Mouse (Mus musculus) urinary bladder, postnatal 25 days (tissue): ENCODE data around the gene Lect2.

Experiments used
- DNase-seq: peaks from one replicate; pipeline ENCODE4 v3.0.0; 2022; ENCODE audit warnings: low spot score

Lect2 gene

DNA sequence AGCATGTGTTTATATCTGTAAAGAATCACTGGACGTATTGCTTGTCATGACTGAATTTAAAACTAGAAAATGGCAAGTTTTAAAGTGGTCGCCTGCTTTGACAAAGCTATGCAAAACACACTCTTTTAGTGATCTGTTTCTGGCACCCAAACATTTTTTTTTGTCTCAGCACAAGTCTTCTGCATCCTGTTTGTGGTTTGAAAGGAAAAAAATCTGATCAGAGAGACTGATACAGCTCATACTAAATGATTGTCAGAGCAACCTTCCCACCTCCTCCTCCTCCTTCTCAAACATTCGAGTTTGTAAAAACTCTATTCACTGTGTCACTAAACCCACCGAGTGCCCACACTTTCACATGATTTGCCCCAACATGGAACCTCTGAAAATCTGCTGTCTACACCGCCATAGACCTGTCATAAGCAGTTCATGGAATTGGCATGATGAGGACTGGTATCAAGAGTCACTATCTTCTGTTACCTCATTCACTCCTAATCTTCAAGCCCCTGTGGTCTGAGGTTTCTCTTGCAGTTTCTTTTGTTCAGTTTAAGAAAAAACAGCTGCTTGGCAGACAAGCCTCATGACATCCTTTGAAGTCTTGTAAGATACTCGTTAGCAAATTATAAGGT is 41.3 kb downstream of the Lect2 start:
- no peak for DNase-seq

DNA sequence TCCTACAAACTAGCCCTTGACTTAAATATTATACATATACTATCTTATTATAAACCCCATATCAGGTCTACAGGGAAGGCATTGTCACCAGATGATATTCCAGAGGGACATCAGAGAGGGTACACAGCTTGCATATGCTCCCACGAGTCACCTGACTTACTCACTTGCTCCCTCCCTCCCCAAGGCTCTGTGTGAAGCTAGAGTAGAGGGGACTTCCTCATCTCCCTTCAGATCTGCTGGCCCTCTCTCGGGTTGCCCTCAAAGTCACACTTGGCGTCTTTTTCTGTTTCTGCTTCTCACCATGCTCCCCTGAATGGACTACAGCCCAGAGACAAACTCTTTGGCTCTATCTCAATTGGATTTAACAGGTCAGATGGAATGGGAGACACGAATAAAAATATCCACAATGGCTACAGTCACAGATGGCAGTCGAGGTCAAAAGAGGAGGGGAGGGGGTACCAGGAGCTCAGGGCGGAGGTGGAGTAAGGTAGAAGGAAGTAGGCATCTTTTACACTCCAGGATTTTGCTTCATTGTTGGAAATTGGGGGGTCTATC is 46.4 kb downstream of the Lect2 start:
- DNase-seq, result no peak

DNA sequence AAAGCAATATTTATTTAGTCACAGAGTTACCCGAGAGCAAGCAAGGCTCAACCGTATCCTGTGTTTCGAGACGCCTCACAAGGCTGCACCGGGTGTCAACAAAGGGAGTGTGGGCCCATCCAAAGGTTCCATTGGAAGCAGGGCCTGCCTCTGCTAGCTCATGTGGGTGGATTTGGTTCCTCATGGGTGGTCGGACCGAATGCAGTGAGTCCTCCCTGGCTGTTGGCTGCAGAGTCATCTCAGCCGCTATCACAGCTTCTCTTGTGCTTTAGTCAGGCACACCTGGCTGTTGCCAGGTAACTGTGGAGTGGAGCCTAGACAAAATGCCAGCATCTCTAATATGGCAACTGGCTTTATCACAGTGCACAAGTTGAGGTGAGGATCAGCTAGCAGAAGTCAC is 47.7 kb downstream of the Lect2 start:
- no peak for DNase-seq

DNA sequence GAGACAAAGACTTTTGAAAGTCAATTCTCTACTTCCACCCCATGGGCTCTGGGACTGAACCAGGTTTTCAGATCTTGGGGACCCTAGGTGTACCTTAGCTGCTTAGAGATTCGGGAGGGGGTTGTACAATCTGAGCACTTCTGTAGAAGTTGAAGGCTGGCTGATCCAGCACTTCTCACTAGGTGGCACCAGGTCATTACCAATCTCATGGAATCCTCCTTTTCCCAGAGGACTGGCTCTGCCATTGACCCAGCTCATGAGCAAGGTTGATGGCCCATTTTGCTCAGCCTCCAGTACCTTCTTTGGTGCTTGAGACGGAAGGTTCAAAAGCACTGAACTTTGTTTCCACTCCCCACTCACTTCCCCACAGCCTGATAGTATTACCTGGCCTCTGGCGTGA is 48.2 kb downstream of the Lect2 start:
- no peak for DNase-seq

DNA sequence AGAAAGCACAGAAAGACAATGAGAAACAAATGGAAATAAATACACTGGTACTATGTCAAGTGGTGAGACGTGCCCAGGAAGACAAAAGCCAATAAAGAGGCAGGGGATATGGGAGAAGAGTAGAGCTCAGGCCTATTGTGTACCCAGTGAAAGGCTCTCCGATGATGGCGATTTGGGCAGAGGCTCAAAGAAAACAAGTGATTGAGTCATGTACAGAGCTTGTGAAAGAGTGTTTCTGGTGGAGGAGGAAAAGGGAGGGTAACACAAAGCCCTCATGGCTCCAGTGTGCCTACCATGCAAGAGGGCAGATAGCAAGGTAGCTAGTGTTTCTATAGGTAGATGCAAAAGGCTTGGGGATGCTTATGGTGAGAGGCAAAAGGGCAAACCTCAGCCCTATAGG is 53.9 kb downstream of the Lect2 start:
- DNase-seq, result no peak
